In the genomic region with DNA sequence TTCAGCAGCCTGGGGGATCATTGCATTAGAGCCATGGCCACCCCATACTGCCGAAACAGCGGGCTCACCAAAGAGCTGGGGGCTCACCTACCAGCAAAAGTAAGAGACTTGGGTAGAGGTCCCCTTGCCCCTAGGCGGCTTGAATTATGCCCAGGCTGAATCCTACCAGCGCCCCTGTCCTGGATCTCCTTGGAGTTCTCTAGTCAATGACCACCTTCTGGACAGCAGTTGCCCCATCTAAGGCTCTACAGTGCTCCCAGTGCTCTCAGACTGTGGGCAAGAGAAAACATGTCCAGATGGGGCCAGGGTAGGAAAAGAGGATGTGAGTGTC, we compare ENCODE assay signal across 29 mouse cellular contexts. TPM values are rescaled to one million over a fixed set of nuclear protein-coding genes. Genes with fewer than 3 reads are reported as not detected.
DNase-seq lines count a peak whose midpoint lies in the region; ATAC-seq lines count a peak whose summit lies in the region.
"Had no signal": no experiment of that assay in that cellular context is flagged by ENCODE, and none has a peak within 500 bp of the region (broad histone marks: within the 10 kb centered on the region; RNA-seq: fewer than 3 reads in every experiment).

No protein-coding gene starts in this region.

- H3K4me3 ChIP-seq in kidney, embryonic 15.5 days (replicated peaks), result peak overlapping the region; percentile 7; the same call in 1 of the 2 replicates
- H3K4me3 ChIP-seq in limb, embryonic 11.5 days (ENCODE audit: low read depth, low read length), result no peak overlapping the region
- no peak overlapping the region; the same call in 1 of the 2 replicates for H3K4me3 ChIP-seq in neural tube, embryonic 15.5 days (replicated peaks)
- H3K4me3 ChIP-seq: limb, embryonic 12.5 days; megakaryocyte, embryonic 14.5 days had no signal

- H3K27ac ChIP-seq in kidney, embryonic 15.5 days, result no peak overlapping the region
- no peak overlapping the region for H3K27ac ChIP-seq in limb, embryonic 11.5 days (replicated peaks; ENCODE audit: low read depth, low read length)
- no peak overlapping the region for H3K27ac ChIP-seq in neural tube, embryonic 15.5 days (replicated peaks)
- H3K27ac ChIP-seq: embryonic facial prominence, embryonic 15.5 days; heart, embryonic 10.5 days; limb, embryonic 12.5 days had no signal

- H3K4me1 ChIP-seq in kidney, embryonic 15.5 days, result peaks cover 18% of the 10 kb centered on the region
- H3K4me1 ChIP-seq in limb, embryonic 11.5 days (ENCODE audit: control insufficient read depth, insufficient read depth, low read length), result 0 out of 2 replicates have a peak, but pooled peaks cover 3% of the 10 kb centered on the region
- H3K4me1 ChIP-seq in neural tube, embryonic 15.5 days, result peaks cover 47% of the 10 kb centered on the region

- no peaks in the 10 kb centered on the region; the same call in 1 of the 2 replicates for H3K9me3 ChIP-seq in kidney, embryonic 15.5 days (replicated peaks)
- no peaks in the 10 kb centered on the region for H3K9me3 ChIP-seq in limb, embryonic 11.5 days (ENCODE audit: control insufficient read depth, low read length)
- no peaks in the 10 kb centered on the region for H3K9me3 ChIP-seq in neural tube, embryonic 15.5 days (replicated peaks)
- H3K9me3 ChIP-seq: embryonic facial prominence, embryonic 15.5 days; heart, embryonic 10.5 days; limb, embryonic 12.5 days; megakaryocyte, embryonic 14.5 days had no signal

- H3K9ac ChIP-seq in kidney, embryonic 15.5 days, result no peak overlapping the region
- no peak overlapping the region for H3K9ac ChIP-seq in limb, embryonic 11.5 days (ENCODE audit: low read length)
- no peak overlapping the region for H3K9ac ChIP-seq in neural tube, embryonic 15.5 days (replicated peaks)
- H3K9ac ChIP-seq: embryonic facial prominence, embryonic 15.5 days; limb, embryonic 12.5 days; liver, postnatal 0 days had no signal

- H3K4me2 ChIP-seq in kidney, embryonic 15.5 days, result no peak overlapping the region
- no peak overlapping the region for H3K4me2 ChIP-seq in limb, embryonic 11.5 days (ENCODE audit: low read depth, severe bottlenecking)
- H3K4me2 ChIP-seq in neural tube, embryonic 15.5 days, result peak overlapping the region; percentile 42
- H3K4me2 ChIP-seq: embryonic facial prominence, embryonic 15.5 days; liver, embryonic 11.5 days had no signal

- no peaks in the 10 kb centered on the region for H3K36me3 ChIP-seq in kidney, embryonic 15.5 days
- no peaks in the 10 kb centered on the region for H3K36me3 ChIP-seq in limb, embryonic 11.5 days (ENCODE audit: control insufficient read depth, insufficient read depth, low read length)
- no peaks in the 10 kb centered on the region for H3K36me3 ChIP-seq in neural tube, embryonic 15.5 days
- H3K36me3 ChIP-seq: embryonic facial prominence, embryonic 15.5 days; heart, embryonic 10.5 days; limb, embryonic 12.5 days had no signal

- WGBS in kidney, embryonic 15.5 days, result 11% methylated on average over 4 of the region's 4 CpGs
- WGBS in limb, embryonic 11.5 days, result 10% methylated on average over 4 of the region's 4 CpGs
- WGBS in neural tube, embryonic 15.5 days, result 9% methylated on average over 4 of the region's 4 CpGs

- peaks cover 90% of the 10 kb centered on the region for H3K27me3 ChIP-seq in kidney, embryonic 15.5 days
- peaks cover 77% of the 10 kb centered on the region for H3K27me3 ChIP-seq in limb, embryonic 11.5 days (ENCODE audit: control insufficient read depth, insufficient read depth, low read length)
- H3K27me3 ChIP-seq in neural tube, embryonic 15.5 days (replicated peaks), result peaks cover 73% of the 10 kb centered on the region

- ATAC-seq in kidney, embryonic 15.5 days (replicated peaks; ENCODE audit: low FRiP score), result no peak
- ATAC-seq in limb, embryonic 11.5 days (ENCODE audit: insufficient number of reproducible peaks, low FRiP score, low TSS enrichment, low read depth), result no peak
- ATAC-seq in neural tube, embryonic 15.5 days (ENCODE audit: low FRiP score), result no peak
- ATAC-seq: forebrain, embryonic 16.5 days; liver, postnatal 0 days had no signal

- peak; percentile 17 for DNase-seq in embryo, embryonic 9.5 days (ENCODE audit: extremely low spot score)
- DNase-seq in embryo, embryonic 10 days (ENCODE audit: low spot score), result no peak
- no peak for DNase-seq in kidney, postnatal 14 days
- peak; percentile 31 for DNase-seq in limb, embryonic 11.5 days (ENCODE audit: low spot score)
- DNase-seq in layer of hippocampus, postnatal 36 days, result no peak
- no peak for DNase-seq in cerebellum, postnatal 36 days
- DNase-seq: adrenal gland, postnatal 25 days; cerebellum, adult 9-11 months; gastrocnemius, postnatal 36 days; kidney, adult 11 months; liver, postnatal 0 days; right cerebral cortex, postnatal 25 days had no signal

RNA-seq across cellular contexts. Expression of gene Lbx1, which starts 6.4 kb away (rescaled TPM):
- polyA plus RNA-seq in kidney, embryonic 15.5 days (2015; fragmentation: Nextera tagmentation; extraction: Ambion mirVana), result 0.06 and 0.14 TPM in 2 replicates
- 5.0 and 5.1 TPM in 2 replicates for polyA plus RNA-seq in limb, embryonic 11.5 days (2014; fragmentation: Nextera tagmentation; extraction: Ambion mirVana)
- polyA plus RNA-seq in neural tube, embryonic 15.5 days (2015; fragmentation: Nextera tagmentation; extraction: Ambion mirVana), result 10.9 and 16.9 TPM in 2 replicates
- not detected for total RNA-seq in layer of hippocampus, postnatal 36 days (2021)
- total RNA-seq: adrenal gland, postnatal 25 days; hematopoietic stem cell, adult 5-6 weeks; layer of hippocampus, postnatal 10 days had no signal
- polyA plus RNA-seq: cortical plate, adult 2 months; forebrain, embryonic 16.5 days; heart, embryonic 16.5 days; kidney, embryonic 16.5 days; large intestine, adult 2 months; liver, postnatal 0 days; lung, postnatal 0 days; spleen, adult 2 months; testis, adult 2 months had no signal

Comparison
In these comparisons a context has a peak if more than half of its experiments do, and no peak if none do; other contexts are left out.
1. DNase-seq: peak in embryo, embryonic 9.5 days (single experiment) and limb, embryonic 11.5 days (single experiment); none in embryo, embryonic 10 days (single experiment), kidney, postnatal 14 days (single experiment), layer of hippocampus, postnatal 36 days (0 of 2) and cerebellum, postnatal 36 days (0 of 2).